Mouse (Mus musculus) small intestine, adult 10 weeks (tissue): Measurements from ENCODE around the gene Trim71. TPM values are rescaled to one million over a fixed set of nuclear protein-coding genes. Genes with fewer than 3 reads are reported as not detected.

Source experiments
- polyA plus RNA-seq: library from polyadenylated mRNA; stranded (reverse); fragments of 350-450 nt; fragmentation: Illumina TruSeq; extraction: RNeasy Lipid Tissue Mini Kit (QIAGEN cat#74804); gene quantifications from one replicate; pipeline ENCODE4 v1.2.3, GENCODE M21; 2014; ENCODE audit warnings: low replicate concordance

Trim71 gene
- not detected for polyA plus RNA-seq

GRCm38 (mm10) chr9:114563761-114564606 lies at the start of gene Trim71:
Gene Trim71, minus strand, starts transcription at chr9:114564369.

DNA sequence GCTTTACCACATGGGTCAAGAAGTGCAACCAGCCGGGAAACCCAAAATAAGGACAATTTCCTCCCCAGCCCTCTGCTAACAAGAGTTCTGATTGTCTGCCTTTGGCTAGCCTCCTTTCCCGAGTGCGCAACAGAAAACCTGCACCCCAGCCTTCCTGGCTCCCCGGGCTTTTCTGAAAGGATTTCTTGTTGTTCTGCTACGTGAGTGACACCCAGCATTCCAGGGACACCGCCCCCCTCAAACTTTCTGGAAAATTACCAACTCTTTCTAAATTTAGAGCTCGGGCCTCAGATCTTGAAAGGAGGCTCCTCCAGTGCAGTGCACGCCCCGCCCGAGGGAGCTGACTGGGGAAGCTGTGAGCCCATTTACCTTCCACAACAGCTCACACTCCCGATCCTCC lies 48.8 kb downstream of the Trim71 start, which contains the start of gene C130032M10Rik:
Gene C130032M10Rik, plus strand, starts transcription at position 334 of the 400 bp plus-strand sequence.

GRCm38 (mm10) chr9:114504816-114505215 lies 59.4 kb downstream of the Trim71 start, which contains the start of gene Ccr4:
Gene Ccr4, minus strand, starts transcription at chr9:114504916.

Other genes starting within 250 kb of the Trim71 start
- gene Bcl2a1c, start 234.2 kb downstream of the Trim71 start, polyA plus RNA-seq: not detected
- gene Crtap, start 173.7 kb downstream of the Trim71 start, polyA plus RNA-seq: 3.9 TPM
- gene Glb1, start 163.3 kb downstream of the Trim71 start, polyA plus RNA-seq: 4.1 TPM
- gene Tmppe, start 163.3 kb downstream of the Trim71 start, polyA plus RNA-seq: 0.33 TPM
- 0.19 TPM for gene Ccr4, start 59.5 kb downstream of the Trim71 start, polyA plus RNA-seq
- gene C130032M10Rik, start 48.7 kb downstream of the Trim71 start, polyA plus RNA-seq: not detected
- 26.2 TPM for gene Cnot10, start 75.8 kb upstream of the Trim71 start, polyA plus RNA-seq
- 54.3 TPM for gene Dync1li1, start 124.4 kb upstream of the Trim71 start, polyA plus RNA-seq
- gene Cmtm6, start 166.7 kb upstream of the Trim71 start, polyA plus RNA-seq: 155 TPM
- gene Cmtm7, start 217.5 kb upstream of the Trim71 start, polyA plus RNA-seq: 0.71 TPM